Mouse (Mus musculus) C2C12 (cell line): Measurements from ENCODE around the gene Cntnap2. TPM values are rescaled to one million over a fixed set of nuclear protein-coding genes. Genes with fewer than 3 reads are reported as not detected.

ENCODE experiments used
- H3K27me3 ChIP-seq: one replicate; pipeline ENCODE4 v1.6.1; 2011; ENCODE audit not compliant: control insufficient read depth, insufficient read depth, insufficient read length
- H3K36me3 ChIP-seq: one replicate; pipeline ENCODE4 v1.6.1; 2011; ENCODE audit not compliant: control insufficient read depth, insufficient read depth
- H3K4me3 ChIP-seq: one replicate; pipeline ENCODE4 v1.5.1; 2011; ENCODE audit warnings: mild to moderate bottlenecking, control low read depth; ENCODE audit not compliant: poor library complexity, insufficient read depth, severe bottlenecking
- H3K79me2 ChIP-seq: one replicate; pipeline ENCODE4 v1.6.1; 2011; ENCODE audit not compliant: control insufficient read depth, insufficient read depth
- H3K79me3 ChIP-seq: one replicate; pipeline ENCODE4 v1.6.1; 2011; ENCODE audit warnings: low read depth, control low read depth
- H3ac ChIP-seq: one replicate; pipeline ENCODE3; 2011; ENCODE audit warnings: low read depth; ENCODE audit not compliant: control insufficient read depth, insufficient read length
- CEBPB ChIP-seq: IDR thresholded peaks from one replicate; pipeline ENCODE4 v1.6.1; 2011; ENCODE audit warnings: low read depth, mild to moderate bottlenecking, control low read depth, moderate library complexity
- CTCF ChIP-seq: IDR thresholded peaks from one replicate; pipeline ENCODE4 v1.5.1; 2011; ENCODE audit not compliant: control insufficient read depth, insufficient read depth, insufficient read length
- FOSL1 ChIP-seq: IDR thresholded peaks from one replicate; pipeline ENCODE4 v1.8.0; 2011; ENCODE audit warnings: mild to moderate bottlenecking, low read length; ENCODE audit not compliant: poor library complexity, insufficient read depth, severe bottlenecking
- MAX ChIP-seq: IDR thresholded peaks from one replicate; pipeline ENCODE4 v1.6.1; 2011; ENCODE audit warnings: mild to moderate bottlenecking, control low read depth
- MYOD1 ChIP-seq: IDR thresholded peaks from one replicate; pipeline ENCODE4 v1.6.1; 2011; ENCODE audit warnings: low read depth; ENCODE audit not compliant: control insufficient read depth, insufficient read length
- MYOG ChIP-seq: IDR thresholded peaks from one replicate; pipeline ENCODE4 v1.6.1; 2011; ENCODE audit not compliant: control insufficient read depth, insufficient read length; ENCODE audit errors: extremely low read depth
- USF1 ChIP-seq: IDR thresholded peaks from one replicate; pipeline ENCODE4 v1.6.1; 2011; ENCODE audit warnings: low read depth, mild to moderate bottlenecking, control low read depth, moderate library complexity
- polyA plus RNA-seq: library from polyadenylated mRNA; unstranded; fragments of >200 nt; fragmentation: generic; extraction: Trizol; gene quantifications from one replicate; pipeline ENCODE4 v1.2.1, GENCODE M21; 2012; ENCODE audit warnings: missing spikeins

Cntnap2 gene
- polyA plus RNA-seq, 1 experiment: 0.02 TPM

- Histone ChIP-seq H3K79me2 (no peaks in the 10 kb centered on the region), H3K4me3 (no peak overlapping the region), H3K79me3 (no peaks in the 10 kb centered on the region), H3K27me3 (no peaks in the 10 kb centered on the region), H3ac (no peak overlapping the region), H3K36me3 (no peaks in the 10 kb centered on the region)
- TF ChIP-seq CEBPB (no peak), MYOD1 (no peak), CTCF (no peak), FOSL1 (no peak), USF1 (no peak), MYOG (no peak), MAX (no peak)
Measured at GRCm38 (mm10) chr6:45273259-45273775, 214.2 kb downstream of the Cntnap2 start.

GRCm38 (mm10) chr6:45290154-45290553 lies 231.0 kb downstream of the Cntnap2 start:
- no peaks in the 10 kb centered on the region for H3K36me3 ChIP-seq
- no peaks in the 10 kb centered on the region for H3K79me3 ChIP-seq
- no peaks in the 10 kb centered on the region for H3K79me2 ChIP-seq
- no peaks in the 10 kb centered on the region for H3K27me3 ChIP-seq
- TF ChIP-seq MYOG (no peak), MAX (no peak), CEBPB (no peak), FOSL1 (no peak)
- H3K4me3 ChIP-seq: no peak overlapping the region
- no peak overlapping the region for H3ac ChIP-seq

GRCm38 (mm10) chr6:45317455-45317854 lies 258.3 kb downstream of the Cntnap2 start:
- no peaks in the 10 kb centered on the region for H3K36me3 ChIP-seq

DNA sequence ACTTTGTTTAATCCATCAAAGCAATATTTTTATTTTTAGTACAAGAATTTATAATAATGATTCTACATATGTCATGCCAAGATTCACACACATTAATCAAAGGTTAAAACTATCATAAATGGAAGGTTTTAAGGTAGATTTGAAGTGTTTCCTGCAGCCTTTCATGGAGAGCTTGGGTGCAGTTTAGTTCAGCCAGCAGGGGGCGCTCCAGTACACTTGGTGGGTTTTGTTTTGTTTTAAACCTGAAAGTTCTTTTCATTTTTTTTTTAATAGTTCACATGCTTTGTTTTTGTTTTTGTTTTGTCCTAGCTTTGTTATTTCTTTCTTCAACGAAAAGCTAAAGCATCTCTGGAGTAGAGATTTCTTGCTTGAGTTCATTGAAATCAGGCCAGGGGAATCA lies 264.3 kb downstream of the Cntnap2 start:
- Histone ChIP-seq H3K79me2 (no peaks in the 10 kb centered on the region), H3K79me3 (no peaks in the 10 kb centered on the region), H3K4me3 (no peak overlapping the region), H3ac (no peak overlapping the region), H3K27me3 (no peaks in the 10 kb centered on the region), H3K36me3 (no peaks in the 10 kb centered on the region)
- TF ChIP-seq MYOG: no peak
- TF ChIP-seq CEBPB: no peak
- TF ChIP-seq USF1: no peak
- TF ChIP-seq MAX: no peak
- no peak for TF ChIP-seq CTCF
- no peak for TF ChIP-seq FOSL1
- TF ChIP-seq MYOD1: no peak

More at GRCm38 (mm10) chr6:45317455-45317854, 258.3 kb downstream of the Cntnap2 start:
- H3K79me3 ChIP-seq: no peaks in the 10 kb centered on the region
- H3K4me3 ChIP-seq: no peak overlapping the region
- no peak for TF ChIP-seq CEBPB
- no peak for TF ChIP-seq CTCF
- no peak for TF ChIP-seq FOSL1
- TF ChIP-seq MYOG: no peak
- no peak for TF ChIP-seq MYOD1
- TF ChIP-seq USF1: no peak
- TF ChIP-seq MAX: no peak
- H3K27me3 ChIP-seq: no peaks in the 10 kb centered on the region
- no peaks in the 10 kb centered on the region for H3K79me2 ChIP-seq
- no peak overlapping the region for H3ac ChIP-seq

- no peaks in the 10 kb centered on the region for H3K79me2 ChIP-seq
- H3K79me3 ChIP-seq: no peaks in the 10 kb centered on the region
- no peaks in the 10 kb centered on the region for H3K36me3 ChIP-seq
- no peaks in the 10 kb centered on the region for H3K27me3 ChIP-seq
- no peak overlapping the region for H3ac ChIP-seq
- no peak overlapping the region for H3K4me3 ChIP-seq
- no peak for TF ChIP-seq CTCF
- TF ChIP-seq MYOD1: no peak
- no peak for TF ChIP-seq MAX
- TF ChIP-seq USF1: no peak
- TF ChIP-seq FOSL1: no peak
- TF ChIP-seq CEBPB: no peak
- TF ChIP-seq MYOG: no peak
Measured at GRCm38 (mm10) chr6:45327952-45328485, 268.9 kb downstream of the Cntnap2 start.

DNA sequence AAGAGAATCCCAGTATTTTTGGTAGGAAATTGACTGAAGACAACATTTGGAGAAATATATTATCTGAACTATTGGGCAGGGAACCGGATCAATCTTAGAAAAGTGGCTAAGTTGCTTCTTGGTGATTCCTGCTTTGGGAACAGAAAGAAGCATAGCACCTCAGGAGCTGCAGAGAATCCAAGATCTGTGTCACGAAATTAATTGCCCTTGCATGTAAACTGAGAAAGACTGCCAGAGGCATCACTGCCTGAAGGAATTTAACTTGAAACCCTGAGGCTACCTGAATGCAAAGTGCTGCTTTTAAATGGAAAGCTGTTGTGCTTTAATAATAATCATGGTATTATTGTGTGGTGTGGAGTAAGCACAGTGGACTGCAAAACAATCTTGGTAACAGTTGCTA lies 286.2 kb downstream of the Cntnap2 start:
- Histone ChIP-seq H3ac (no peak overlapping the region), H3K79me2 (no peaks in the 10 kb centered on the region), H3K4me3 (no peak overlapping the region), H3K36me3 (no peaks in the 10 kb centered on the region), H3K79me3 (no peaks in the 10 kb centered on the region), H3K27me3 (no peaks in the 10 kb centered on the region)
- no peak for TF ChIP-seq MAX
- no peak for TF ChIP-seq CEBPB
- TF ChIP-seq MYOD1: no peak
- TF ChIP-seq CTCF: no peak
